Mouse (Mus musculus): ENCODE data around the gene Mef2c.

Gene Mef2c

GRCm38 (mm10) chr13:83524159-83524901 is 20.5 kb downstream of the Mef2c start:
- peak; percentile 58 for DNase-seq (ENCODE audit: low read depth, low spot score)

- DNase-seq (ENCODE audit: low read depth, low spot score) = no peak
Measured at GRCm38 (mm10) chr13:83524902-83525715, 21.3 kb downstream of the Mef2c start.

DNA sequence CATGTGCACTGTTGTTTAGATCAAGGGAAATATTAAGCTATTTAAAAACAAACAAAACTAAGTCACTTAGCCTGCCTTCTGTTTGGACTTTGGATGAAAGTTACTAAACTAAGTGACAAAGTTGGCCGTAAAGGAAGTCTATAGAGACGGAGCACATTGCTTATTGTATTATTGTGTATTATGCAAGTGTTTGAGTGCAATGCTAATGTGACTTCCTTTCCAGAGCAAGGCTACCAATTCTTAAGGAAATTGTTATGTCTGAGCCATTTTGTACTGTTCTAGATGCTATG is 21.8 kb downstream of the Mef2c start:
- no peak for DNase-seq (ENCODE audit: low read depth, low spot score)

GRCm38 (mm10) chr13:83526066-83526465 is 22.2 kb downstream of the Mef2c start:
- DNase-seq (ENCODE audit: low read depth, low spot score) = no peak

DNA sequence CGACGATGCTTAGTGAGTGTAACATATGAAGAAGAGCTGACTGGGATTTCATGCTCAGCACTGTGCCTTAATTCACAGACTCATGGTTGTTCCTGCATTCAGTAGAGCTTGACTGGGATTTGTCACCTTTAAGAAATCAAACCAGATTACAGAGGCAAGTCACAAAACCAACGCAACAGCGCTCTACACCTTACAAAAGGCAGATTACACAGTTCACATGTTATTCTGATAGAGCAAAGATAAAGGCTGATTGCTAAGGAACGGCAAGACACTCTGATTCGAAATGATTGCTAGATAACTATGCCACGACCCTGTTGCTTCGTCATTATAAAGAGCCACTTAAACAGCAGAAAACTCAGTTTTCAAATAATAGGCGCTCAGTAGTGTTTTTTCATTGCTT is 24.1 kb downstream of the Mef2c start:
- DNase-seq (ENCODE audit: low read depth, low spot score) = no peak

DNA sequence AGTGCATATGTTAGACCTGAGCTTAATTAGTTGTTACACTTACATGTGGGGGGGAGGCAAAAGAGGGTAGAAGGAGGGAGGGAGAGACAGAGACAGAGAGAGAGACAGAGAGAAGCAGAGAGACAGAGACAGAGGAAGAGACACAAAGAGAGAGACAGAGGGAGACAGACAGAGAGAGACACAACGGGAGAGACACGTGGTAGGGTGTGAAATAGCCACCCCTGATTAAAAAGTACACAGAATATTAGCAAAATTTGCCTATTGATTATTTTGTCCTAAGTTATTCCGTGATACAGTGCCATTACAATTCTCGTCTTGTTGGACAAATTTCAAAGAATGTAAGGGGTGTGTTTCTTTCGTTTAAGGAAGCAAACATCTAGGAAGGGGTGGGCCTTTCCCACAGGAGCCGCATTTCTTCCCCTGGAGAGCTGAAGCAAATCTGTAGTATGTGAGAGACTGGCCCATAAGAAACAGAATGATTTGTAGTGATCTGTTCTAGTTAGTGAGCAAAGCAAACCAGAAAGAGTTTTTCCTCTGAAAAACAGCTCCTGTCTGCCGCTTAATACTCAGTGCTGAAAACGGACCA is 26.0 kb downstream of the Mef2c start:
- DNase-seq (ENCODE audit: low read depth, low spot score) = no peak

- DNase-seq (ENCODE audit: low read depth, low spot score) = no peak
Measured at GRCm38 (mm10) chr13:83530889-83531288, 27.1 kb downstream of the Mef2c start.

- DNase-seq (ENCODE audit: low read depth, low spot score) = peak; percentile 14
Measured at GRCm38 (mm10) chr13:83531968-83532591, 28.2 kb downstream of the Mef2c start.

DNA sequence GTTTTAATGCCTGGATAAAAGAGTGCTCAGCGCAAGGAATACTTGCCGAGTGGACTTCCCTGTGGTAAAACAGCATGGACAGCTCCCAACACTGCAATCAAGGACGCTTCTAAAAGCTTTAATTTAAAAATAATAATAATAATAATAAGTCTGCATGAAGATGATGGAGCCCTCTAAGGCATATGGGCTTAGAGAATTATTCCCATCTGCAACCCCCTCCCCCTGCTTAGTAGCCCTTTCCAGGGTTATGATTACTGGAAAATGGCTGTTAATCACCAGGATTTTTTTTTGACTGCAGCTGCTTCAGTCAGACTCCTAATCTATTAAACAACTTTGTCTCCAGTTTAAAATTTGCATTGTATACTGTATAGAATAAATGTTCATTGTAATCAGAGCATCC is 32.5 kb downstream of the Mef2c start:
- DNase-seq (ENCODE audit: low read depth, low spot score) = no peak

DNA sequence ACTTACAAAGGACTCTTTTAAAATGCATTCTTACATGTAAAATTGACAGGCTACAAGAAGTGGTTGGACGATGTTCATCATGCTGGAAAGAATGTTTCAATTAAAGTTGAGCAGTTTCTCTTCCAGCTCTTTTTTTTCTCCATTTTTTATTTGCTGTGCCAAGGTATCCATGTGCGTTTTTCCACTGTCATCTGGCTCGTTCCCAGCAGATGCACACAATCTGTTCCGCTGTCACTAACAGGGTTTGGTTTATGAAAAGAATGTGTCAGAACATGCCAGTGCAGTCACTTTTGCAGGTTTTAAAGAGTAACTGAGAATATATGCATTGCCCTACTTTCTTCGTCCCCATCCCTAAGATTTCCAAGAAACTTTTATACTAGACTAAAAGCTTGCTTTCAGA is 33.3 kb downstream of the Mef2c start:
- DNase-seq (ENCODE audit: low read depth, low spot score) = no peak

DNA sequence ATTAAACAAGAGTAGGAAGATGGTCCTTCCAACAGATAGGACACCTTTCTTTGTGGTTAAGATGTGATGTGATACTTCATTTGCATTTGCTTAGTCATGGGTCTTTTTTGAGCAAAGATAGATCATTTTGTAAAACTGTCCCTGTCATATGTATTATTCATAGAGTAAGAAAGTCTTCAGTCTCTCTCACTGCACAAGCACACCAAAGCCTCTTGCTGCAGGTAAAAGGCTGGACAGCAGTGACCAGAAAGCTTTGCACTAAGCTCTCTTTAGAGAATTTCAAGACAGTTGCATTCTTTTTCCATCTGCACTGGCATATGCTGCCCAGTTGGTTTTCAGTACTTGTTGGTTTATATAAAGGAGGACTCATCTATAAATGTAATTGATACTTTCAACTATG is 36.1 kb downstream of the Mef2c start:
- DNase-seq (ENCODE audit: low read depth, low spot score) = no peak

DNA sequence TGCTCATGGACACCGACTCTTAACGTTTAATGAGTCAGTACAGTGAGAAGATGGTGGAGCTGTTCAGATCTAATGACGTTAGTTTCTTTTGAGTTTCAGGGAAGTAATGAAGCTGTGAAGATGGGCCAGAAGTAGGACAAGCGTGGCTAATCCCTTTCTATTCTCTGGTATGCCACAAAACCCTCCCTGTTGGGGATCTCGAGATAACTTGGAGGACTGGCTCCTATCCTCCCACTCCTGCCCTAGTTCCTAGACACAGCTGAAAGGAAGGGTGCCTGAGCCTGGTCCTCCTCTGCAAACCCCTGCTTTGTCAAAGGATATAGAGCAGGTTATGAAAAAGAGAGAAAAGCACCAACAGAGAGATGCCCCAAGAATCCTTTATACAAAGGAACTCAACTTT is 38.8 kb downstream of the Mef2c start:
- no peak for DNase-seq (ENCODE audit: low read depth, low spot score)

GRCm38 (mm10) chr13:83544707-83545106 is 40.9 kb downstream of the Mef2c start:
- DNase-seq (ENCODE audit: low read depth, low spot score) = no peak

DNA sequence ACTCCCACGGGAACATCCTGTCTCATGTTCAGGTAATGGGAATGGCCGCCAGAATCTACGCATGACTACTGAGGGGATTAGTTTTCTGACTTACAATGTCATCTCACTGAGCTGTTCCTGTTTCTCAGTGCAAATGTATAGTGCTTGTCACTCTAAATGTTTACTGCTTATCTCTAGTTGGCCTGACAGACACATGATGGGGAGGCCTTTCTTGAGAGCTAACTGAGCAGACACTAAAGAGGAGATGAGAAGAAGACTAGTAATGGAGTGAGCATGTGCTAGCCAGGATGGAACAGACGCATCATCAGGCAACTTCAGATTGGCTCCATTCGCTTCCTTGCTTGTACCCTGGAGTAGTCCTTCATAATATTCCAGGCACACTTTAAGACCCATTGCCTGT is 43.0 kb downstream of the Mef2c start:
- DNase-seq (ENCODE audit: low read depth, low spot score) = no peak

GRCm38 (mm10) chr13:83551259-83551658 is 47.4 kb downstream of the Mef2c start:
- no peak for DNase-seq (ENCODE audit: low read depth, low spot score)

- DNase-seq (ENCODE audit: low read depth, low spot score) = no peak
Measured at GRCm38 (mm10) chr13:83552051-83552450, 48.2 kb downstream of the Mef2c start.

GRCm38 (mm10) chr13:83563261-83563660 is 59.4 kb downstream of the Mef2c start:
- DNase-seq (ENCODE audit: low read depth, low spot score) = no peak

- no peak for DNase-seq (ENCODE audit: low read depth, low spot score)
Measured at GRCm38 (mm10) chr13:83565732-83566131, 61.9 kb downstream of the Mef2c start.

DNA sequence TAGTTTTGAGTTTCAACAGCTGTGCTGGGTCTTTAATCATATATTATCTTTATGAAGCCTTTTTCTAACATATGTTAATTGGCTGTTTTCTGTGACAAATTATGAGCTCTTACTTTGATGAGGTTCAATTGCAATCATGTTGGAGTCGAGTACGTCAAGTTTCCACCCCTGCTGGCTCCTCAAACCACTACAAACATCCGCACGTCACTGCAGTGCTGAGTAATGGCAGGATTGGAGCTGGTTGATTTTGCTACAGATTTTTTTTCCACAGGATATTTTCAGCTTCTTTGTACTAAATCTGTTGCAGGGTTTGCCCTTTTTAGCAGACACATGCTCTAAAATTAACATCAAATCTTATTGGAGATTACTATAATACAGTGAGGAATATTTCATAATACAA is 62.3 kb downstream of the Mef2c start:
- no peak for DNase-seq (ENCODE audit: low read depth, low spot score)

DNA sequence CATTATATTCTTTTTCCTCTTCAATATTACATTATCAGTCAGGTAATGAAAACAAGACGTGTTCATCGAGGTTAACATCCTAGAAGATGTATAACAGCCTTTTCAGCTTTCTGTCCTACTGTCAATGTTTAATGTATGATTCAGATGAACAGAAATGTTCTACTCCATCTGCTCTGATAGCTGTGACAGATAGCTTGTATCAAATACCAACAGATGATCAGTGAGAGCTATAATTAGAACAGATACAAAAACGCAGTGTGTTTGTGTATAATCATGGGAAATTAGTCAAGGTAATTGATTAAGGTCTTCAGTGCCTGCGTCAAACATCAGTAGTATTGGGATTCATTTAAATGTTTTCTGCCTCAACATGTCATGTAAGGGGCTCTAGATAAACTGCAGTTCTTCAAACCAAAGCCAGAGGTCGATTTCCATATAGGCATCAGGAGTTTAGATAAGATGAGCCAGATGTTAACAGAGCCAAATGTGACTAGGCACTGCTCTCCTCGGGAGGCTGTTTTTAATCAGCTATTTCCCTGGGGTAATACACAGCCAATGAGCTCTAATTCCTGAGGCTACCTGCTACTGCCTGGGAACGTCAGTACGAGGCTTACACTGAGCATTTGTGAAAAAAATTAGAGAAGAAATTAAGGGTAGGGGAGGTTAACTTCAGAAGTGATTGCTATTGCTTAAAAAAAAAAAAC is 63.1 kb downstream of the Mef2c start:
- DNase-seq (ENCODE audit: low read depth, low spot score) = peak; percentile 38

GRCm38 (mm10) chr13:83567681-83568080 is 63.8 kb downstream of the Mef2c start:
- DNase-seq (ENCODE audit: low read depth, low spot score) = no peak

DNA sequence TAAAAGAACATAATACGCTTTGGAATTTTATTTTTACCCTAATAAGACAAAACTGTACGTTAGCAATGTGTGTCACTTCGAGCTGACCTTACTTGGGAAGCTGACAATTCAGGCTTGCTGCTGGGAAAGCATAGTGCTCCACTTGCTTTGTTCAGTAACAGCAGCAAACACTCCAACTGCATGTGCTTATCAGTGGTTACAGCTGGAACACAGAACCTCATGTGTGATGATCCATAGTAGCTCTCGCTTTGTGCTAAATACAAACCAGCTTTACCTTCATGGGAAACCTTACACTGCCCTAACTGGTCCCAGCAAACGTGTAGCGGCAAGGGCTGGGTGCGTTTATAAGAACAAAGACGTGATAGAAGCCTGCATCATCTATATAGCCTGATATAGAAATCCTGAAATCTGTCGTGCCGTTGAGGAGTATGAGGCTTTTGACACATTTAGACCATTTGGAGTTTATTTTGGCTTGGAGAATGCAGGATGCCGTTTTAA is 65.0 kb downstream of the Mef2c start:
- no peak for DNase-seq (ENCODE audit: low read depth, low spot score)

Measured in forelimb bud, embryonic 11.5 days (tissue).